Mouse (Mus musculus) heart, postnatal 0 days (tissue): ENCODE data around the gene Trip4. TPM values are rescaled to one million over a fixed set of nuclear protein-coding genes. Genes with fewer than 3 reads are reported as not detected.

Experiments used
- ATAC-seq: fragments of 200-750 bp; cut with Nextera tagmentation; 2 replicates; pipeline ENCODE4 v1.8.0; 2017; ENCODE audit warnings: low read depth, moderate number of reproducible peaks, moderate library complexity; ENCODE audit not compliant: insufficient read depth
- DNase-seq: peaks from one replicate; pipeline ENCODE4 v3.0.0-alpha.2; 2016; ENCODE audit warnings: low spot score
- H3K27ac ChIP-seq: fragments of 300-500 bp; sonication (generic); 2 replicates; pipeline ENCODE4 v1.5.1; 2014; ENCODE audit warnings: low read depth, mild to moderate bottlenecking
- H3K27me3 ChIP-seq: fragments of 300-500 bp; sonication (generic); 2 replicates; pipeline ENCODE4 v1.6.1; 2014; ENCODE audit warnings: low read length, mixed read lengths; ENCODE audit not compliant: control insufficient read depth, insufficient read depth
- H3K36me3 ChIP-seq: fragments of 300-500 bp; sonication (generic); replicated peaks from 2 replicates; pipeline ENCODE4 v1.6.1; 2014; ENCODE audit warnings: low read length, mixed read lengths; ENCODE audit not compliant: control insufficient read depth, insufficient read depth
- H3K4me1 ChIP-seq: fragments of 300-500 bp; sonication (generic); 2 replicates; pipeline ENCODE4 v1.6.1; 2014; ENCODE audit warnings: antibody characterized with exemption; ENCODE audit not compliant: control insufficient read depth, insufficient read depth
- H3K4me2 ChIP-seq: fragments of 300-500 bp; sonication (generic); 2 replicates; pipeline ENCODE4 v1.6.1; 2014; ENCODE audit warnings: low read depth, mild to moderate bottlenecking, low read length, moderate library complexity
- H3K4me3 ChIP-seq: fragments of 300-500 bp; sonication (generic); 2 replicates; pipeline ENCODE4 v1.5.1; 2014; ENCODE audit warnings: low read depth, low read length
- H3K9ac ChIP-seq: fragments of 300-500 bp; sonication (generic); replicated peaks from 2 replicates; pipeline ENCODE4 v1.6.1; 2014; ENCODE audit warnings: low read depth, low read length, mixed read lengths
- H3K9me3 ChIP-seq: fragments of 300-500 bp; sonication (generic); replicated peaks from 2 replicates; pipeline ENCODE4 v1.6.1; 2016; ENCODE audit warnings: low read length; ENCODE audit not compliant: control insufficient read depth
- CTCF ChIP-seq: IDR thresholded peaks from 2 replicates; pipeline ENCODE4 v1.5.1; 2016; ENCODE audit warnings: antibody characterized with exemption, control low read depth, low read depth
- EP300 ChIP-seq: IDR thresholded peaks from 2 replicates; pipeline ENCODE4 v1.6.1; 2016; ENCODE audit warnings: antibody characterized with exemption, low read depth
- WGBS: fragments of 180-500 bp; shearing (Covaris S2); extraction: QIAGEN DNeasy Blood & Tissue Kit; methylation state at CpG from one replicate; pipeline ENCODE4 v1.1.7; 2014; 5-methylcytosine and 5-hydroxymethylcytosine counted together
- polyA plus RNA-seq: library from polyadenylated mRNA; unstranded; fragments of >200 nt; fragmentation: Nextera tagmentation; extraction: Ambion mirVana; gene quantifications from 2 replicates; pipeline ENCODE4 v1.2.1, GENCODE M21; 2015
- total RNA-seq: library from RNA; depleted of rRNA; stranded (reverse); fragments of >200 nt; gene quantifications from 2 replicates; pipeline ENCODE4 v1.2.3, GENCODE M21; 2014; ENCODE audit warnings: low replicate concordance

Gene Trip4
- total and polyA plus RNA-seq, 2 experiments from 2014 or later, result 15.5 to 29.8 TPM

DNA sequence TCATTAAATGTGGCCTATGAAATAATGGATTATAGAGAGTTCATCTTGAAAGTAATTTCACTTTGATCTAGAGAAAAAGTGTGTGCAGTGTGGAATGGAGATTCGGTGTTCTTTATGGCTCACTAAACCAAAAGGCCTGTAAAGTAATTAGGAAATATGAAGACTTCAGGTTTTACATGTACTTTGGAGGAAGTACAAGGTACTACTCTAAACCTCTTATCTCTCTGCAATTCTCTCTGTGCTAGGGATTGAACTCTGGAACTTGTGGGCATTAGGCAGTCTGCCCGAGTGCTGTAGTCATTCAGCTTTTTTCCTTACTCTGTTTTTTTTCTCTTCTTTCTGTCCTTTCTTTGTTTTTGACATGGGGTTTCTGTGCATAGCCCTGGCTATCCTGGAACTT, 11.6 kb downstream of the Trip4 start:
- ATAC-seq, result no peak
- Histone ChIP-seq H3K4me1 (no peaks in the 10 kb centered on the region), H3K4me3 (no peak overlapping the region), H3K27ac (no peak overlapping the region), H3K36me3 (peaks cover 24% of the 10 kb centered on the region; the same call in 1 of the 2 replicates), H3K9ac (no peak overlapping the region), H3K9me3 (no peaks in the 10 kb centered on the region), H3K4me2 (no peak overlapping the region), H3K27me3 (no peaks in the 10 kb centered on the region)
- WGBS, result 85% methylated on average over 2 of the region's 2 CpGs
- no peak for DNase-seq
- TF ChIP-seq CTCF, result no peak
- TF ChIP-seq EP300, result no peak

DNA sequence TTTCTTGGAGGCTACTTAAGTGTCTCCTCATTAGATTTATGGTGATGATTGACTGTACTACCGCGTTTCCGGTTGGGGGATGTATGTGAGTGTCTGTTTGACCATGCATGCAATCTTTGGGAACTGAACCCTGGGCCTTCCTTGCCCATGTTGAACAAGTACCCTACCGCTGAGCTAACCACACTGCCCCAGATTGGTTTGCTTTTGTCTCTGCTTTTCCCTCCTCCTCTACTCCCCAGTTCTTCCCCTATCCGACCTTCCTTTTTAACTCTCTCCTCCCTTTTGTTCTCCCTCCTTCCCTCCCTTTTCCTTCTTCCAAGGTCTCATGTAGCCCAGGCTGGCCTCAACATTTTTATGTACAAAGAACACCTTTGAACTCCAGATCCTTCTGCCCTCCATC, 17.5 kb downstream of the Trip4 start:
- TF ChIP-seq CTCF (no peak), EP300 (no peak)
- Histone ChIP-seq H3K4me3 (peak overlapping the region; percentile 53), H3K27me3 (no peaks in the 10 kb centered on the region)

DNA sequence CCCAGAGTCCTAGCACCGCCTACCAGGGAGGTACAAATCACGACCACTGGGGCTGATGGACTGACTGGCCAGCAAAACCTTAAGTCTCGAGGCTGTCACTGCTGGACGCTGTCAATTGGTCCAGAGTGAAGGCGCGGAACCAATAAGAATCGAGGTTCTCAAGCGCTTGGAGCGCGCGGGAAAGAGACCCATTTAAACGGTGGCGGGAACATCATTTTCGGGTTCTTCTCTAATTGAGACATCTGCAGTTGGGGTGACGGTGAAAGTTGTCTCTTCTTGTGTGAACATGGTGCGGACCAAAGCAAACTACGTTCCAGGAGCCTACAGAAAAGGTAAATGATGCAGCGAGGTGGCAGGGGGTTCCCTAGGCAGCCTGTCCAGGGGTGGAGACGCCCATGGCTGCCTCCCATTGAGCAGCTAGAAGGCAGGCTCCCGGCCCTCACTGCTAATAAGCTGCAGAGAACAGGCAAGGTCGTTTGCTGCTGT, 18.4 kb downstream of the Trip4 start, which contains the start of gene Pclaf:
Gene Pclaf, plus strand, starts transcription at position 95 of the 486 bp plus-strand sequence.
- DNase-seq (peak; percentile 90), ATAC-seq (peak; percentile 96)

More for the DNA sequence above, 17.5 kb downstream of the Trip4 start:
- DNase-seq (no peak), ATAC-seq (no peak)
- H3K4me2 ChIP-seq, result peak overlapping the region; percentile 72
- no peaks in the 10 kb centered on the region; the same call in 1 of the 2 replicates for H3K4me1 ChIP-seq
- peak overlapping the region; percentile 62 for H3K9ac ChIP-seq
- no peaks in the 10 kb centered on the region for H3K9me3 ChIP-seq
- WGBS, result 6% methylated on average over 5 of the region's 5 CpGs
- H3K27ac ChIP-seq, result no peak overlapping the region
- H3K36me3 ChIP-seq, result peaks cover 14% of the 10 kb centered on the region; the same call in 1 of the 2 replicates

DNA sequence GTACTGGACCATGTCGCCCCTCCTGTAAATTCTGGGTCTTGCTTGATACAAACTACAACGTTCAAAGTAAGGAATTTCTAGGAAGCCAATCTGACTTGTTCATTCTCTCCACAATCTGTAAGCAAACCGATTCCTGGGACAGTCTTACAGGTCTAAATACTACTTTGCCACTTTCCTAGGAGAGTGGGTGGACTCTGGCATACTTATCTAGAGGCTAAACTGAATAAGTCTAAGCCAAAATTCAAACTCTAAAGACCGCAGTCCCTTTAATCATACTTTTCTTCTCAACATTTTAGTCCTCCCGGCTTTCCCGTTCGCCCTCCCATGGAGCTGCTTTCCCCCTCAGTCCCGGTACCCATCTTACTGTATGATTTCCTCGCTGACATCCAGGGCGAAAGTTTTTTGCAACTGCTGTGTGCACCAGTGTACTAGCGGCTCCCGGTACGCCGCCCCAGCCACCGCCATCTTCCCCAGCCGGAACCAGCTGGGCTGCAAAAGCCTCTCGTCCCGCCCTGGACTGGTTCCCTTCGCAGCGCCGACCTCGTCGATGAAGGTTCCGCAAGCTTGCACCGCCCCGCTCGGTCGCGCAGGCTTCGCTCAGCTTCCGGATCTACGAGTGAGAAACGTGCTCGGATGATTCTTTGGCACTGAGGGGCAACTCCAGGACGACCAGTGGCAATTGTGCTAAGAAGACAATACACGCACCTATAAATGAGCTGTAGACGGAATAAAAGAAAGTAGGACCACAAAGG, 23.9 kb downstream of the Trip4 start:
- WGBS, result 0% methylated on average over 37 of the region's 37 CpGs
- Histone ChIP-seq H3K27me3 (no peaks in the 10 kb centered on the region), H3K4me3 (peak overlapping the region; percentile 90), H3K36me3 (peaks cover 6% of the 10 kb centered on the region), H3K9me3 (no peaks in the 10 kb centered on the region), H3K9ac (peak overlapping the region; percentile 83), H3K4me1 (peaks cover 13% of the 10 kb centered on the region), H3K27ac (peak overlapping the region; percentile 86), H3K4me2 (peak overlapping the region; percentile 79)
- peak; percentile 50; the same call in 1 of the 2 replicates for TF ChIP-seq EP300
- no peak for TF ChIP-seq CTCF
- DNase-seq, result peak; percentile 91
- ATAC-seq, result peak; percentile 99

More for the DNA sequence above, 18.4 kb downstream of the Trip4 start, which contains the start of gene Pclaf:
- no peak for TF ChIP-seq EP300
- TF ChIP-seq CTCF, result no peak
- Histone ChIP-seq H3K27ac (no peak within 1 kb of the TSS), H3K9me3 (no peaks in the 10 kb centered on the region), H3K4me3 (peak within 1 kb of the TSS; percentile 53), H3K4me2 (peak within 1 kb of the TSS; percentile 72), H3K27me3 (no peaks in the 10 kb centered on the region), H3K9ac (peak within 1 kb of the TSS; percentile 62), H3K4me1 (peaks cover 5% of the 10 kb centered on the region; the same call in 1 of the 2 replicates), H3K36me3 (peaks cover 11% of the 10 kb centered on the region; the same call in 1 of the 2 replicates)
- 0% methylated on average over 21 of the region's 21 CpGs for WGBS

DNA sequence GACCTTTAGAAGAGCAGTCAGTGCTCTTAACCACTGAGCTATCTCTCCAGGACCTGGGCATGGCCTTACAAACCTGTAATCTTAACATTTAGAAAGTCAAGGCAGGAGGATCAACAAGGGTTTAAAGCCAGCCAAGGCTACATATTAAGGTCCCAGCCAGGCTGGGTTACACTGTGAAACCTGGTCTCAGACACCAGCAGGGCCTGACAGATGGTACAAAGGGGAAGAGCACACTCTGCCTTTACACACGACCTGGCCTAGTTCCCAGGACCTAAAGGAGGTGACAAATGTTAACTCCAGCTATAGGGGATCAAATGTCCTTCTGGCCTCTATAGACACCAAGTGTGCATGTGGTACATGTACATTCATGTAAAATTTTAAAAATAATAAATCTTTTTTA, 48.9 kb downstream of the Trip4 start:
- ATAC-seq (no peak), DNase-seq (no peak)
- no peak overlapping the region for H3K4me2 ChIP-seq
- no peak overlapping the region for H3K9ac ChIP-seq
- WGBS, result 48% methylated on average over 1 of the region's 1 CpGs
- H3K4me1 ChIP-seq, result no peaks in the 10 kb centered on the region
- H3K27ac ChIP-seq, result no peak overlapping the region
- H3K36me3 ChIP-seq, result peaks cover 57% of the 10 kb centered on the region
- no peak for TF ChIP-seq CTCF
- TF ChIP-seq EP300, result no peak
- H3K4me3 ChIP-seq, result no peak overlapping the region
- no peaks in the 10 kb centered on the region for H3K27me3 ChIP-seq
- H3K9me3 ChIP-seq, result no peaks in the 10 kb centered on the region
